Mouse (Mus musculus): ENCODE data around the gene Wdr93. TPM values are rescaled to one million over a fixed set of nuclear protein-coding genes. Genes with fewer than 3 reads are reported as not detected.

The Wdr93 gene
- polyA plus RNA-seq, 2 experiments = 0.04 to 0.08 TPM

- H3K4me1 ChIP-seq (replicated peaks; ENCODE audit: control insufficient read depth in 2 of 2, insufficient read depth in 2 of 2, low read length in 1 of 2) = no peaks in the 10 kb centered on the region
- no peak overlapping the region for H3K9ac ChIP-seq (replicated peaks)
- no peak overlapping the region for H3K4me3 ChIP-seq (ENCODE audit: insufficient read depth in 1 of 2, low read depth in 2 of 2, low read length in 2 of 2)
- no peaks in the 10 kb centered on the region for H3K27me3 ChIP-seq (ENCODE audit: control insufficient read depth, insufficient read depth, low read length)
- DNase-seq (ENCODE audit: low read depth in 3 of 3, low spot score in 3 of 3) (no peak), ATAC-seq (ENCODE audit: insufficient read depth) (no peak)
- no peak overlapping the region for H3K4me2 ChIP-seq (ENCODE audit: low read depth)
- no peaks in the 10 kb centered on the region for H3K36me3 ChIP-seq (replicated peaks; ENCODE audit: control insufficient read depth, insufficient read depth, low read depth)
- no peak overlapping the region for H3K27ac ChIP-seq
- TF ChIP-seq EP300 (IDR thresholded peaks at IDR 0.05; ENCODE audit: low read depth) (no peak), CTCF (IDR thresholded peaks at IDR 0.05; ENCODE audit: low read depth) (no peak)
- H3K9me3 ChIP-seq (ENCODE audit: control insufficient read depth, low read length) = no peaks in the 10 kb centered on the region
- WGBS (ENCODE audit: insufficient replicate concordance) = 69% methylated on average over 6 of the region's 6 CpGs
These were observed 88.6 kb downstream of the Wdr93 start for GRCm38 (mm10) chr7:79831585-79831984.

- H3K4me3 ChIP-seq (ENCODE audit: insufficient read depth in 1 of 2, low read depth in 2 of 2, low read length in 2 of 2) = no peak overlapping the region
- no peaks in the 10 kb centered on the region for H3K4me1 ChIP-seq (replicated peaks; ENCODE audit: control insufficient read depth in 2 of 2, insufficient read depth in 2 of 2, low read length in 1 of 2)
- H3K9me3 ChIP-seq (ENCODE audit: control insufficient read depth, low read length) = no peaks in the 10 kb centered on the region
- H3K9ac ChIP-seq (replicated peaks) = no peak overlapping the region
- H3K36me3 ChIP-seq (replicated peaks; ENCODE audit: control insufficient read depth, insufficient read depth, low read depth) = no peaks in the 10 kb centered on the region
- TF ChIP-seq CTCF (IDR thresholded peaks at IDR 0.05; ENCODE audit: low read depth) = no peak
- TF ChIP-seq EP300 (IDR thresholded peaks at IDR 0.05; ENCODE audit: low read depth) = no peak
- no peak overlapping the region for H3K27ac ChIP-seq
- DNase-seq (ENCODE audit: low read depth in 3 of 3, low spot score in 3 of 3) (no peak), ATAC-seq (ENCODE audit: insufficient read depth) (no peak)
- H3K27me3 ChIP-seq (ENCODE audit: control insufficient read depth, insufficient read depth, low read length) = no peaks in the 10 kb centered on the region
- H3K4me2 ChIP-seq (ENCODE audit: low read depth) = no peak overlapping the region
These were observed 90.0 kb downstream of the Wdr93 start for GRCm38 (mm10) chr7:79832980-79833379.

- H3K4me3 ChIP-seq (ENCODE audit: insufficient read depth in 1 of 2, low read depth in 2 of 2, low read length in 2 of 2) = no peak overlapping the region
- H3K9me3 ChIP-seq (ENCODE audit: control insufficient read depth, low read length) = no peaks in the 10 kb centered on the region
- TF ChIP-seq CTCF (IDR thresholded peaks at IDR 0.05; ENCODE audit: low read depth) (no peak), EP300 (IDR thresholded peaks at IDR 0.05; ENCODE audit: low read depth) (no peak)
- H3K27ac ChIP-seq = no peak overlapping the region
- H3K27me3 ChIP-seq (ENCODE audit: control insufficient read depth, insufficient read depth, low read length) = no peaks in the 10 kb centered on the region
- 73% methylated on average over 6 of the region's 6 CpGs for WGBS (ENCODE audit: insufficient replicate concordance)
- H3K36me3 ChIP-seq (replicated peaks; ENCODE audit: control insufficient read depth, insufficient read depth, low read depth) = no peaks in the 10 kb centered on the region
- ATAC-seq (ENCODE audit: insufficient read depth) = no peak
- H3K9ac ChIP-seq (replicated peaks) = no peak overlapping the region
- no peak for DNase-seq (ENCODE audit: low read depth in 3 of 3, low spot score in 3 of 3)
- no peaks in the 10 kb centered on the region for H3K4me1 ChIP-seq (replicated peaks; ENCODE audit: control insufficient read depth in 2 of 2, insufficient read depth in 2 of 2, low read length in 1 of 2)
- no peak overlapping the region for H3K4me2 ChIP-seq (ENCODE audit: low read depth)
These were observed 92.2 kb downstream of the Wdr93 start for GRCm38 (mm10) chr7:79835196-79835595.

Other genes starting within 250 kb of the Wdr93 start
- 0.03 TPM in 2 replicates for gene Rhcg, start 125.5 kb upstream of the Wdr93 start, polyA plus RNA-seq (2012; rRNA removed)
- not detected in 2 replicates for gene Rhcg, start 125.5 kb upstream of the Wdr93 start, polyA plus RNA-seq (2014; fragmentation: Nextera tagmentation; extraction: Ambion mirVana)
- 3.4 and 3.6 TPM in 2 replicates for gene Ticrr, start 83.0 kb upstream of the Wdr93 start, polyA plus RNA-seq (2012; rRNA removed)
- 6.0 and 6.9 TPM in 2 replicates for gene Ticrr, start 83.0 kb upstream of the Wdr93 start, polyA plus RNA-seq (2014; fragmentation: Nextera tagmentation; extraction: Ambion mirVana)
- 0.23 and 0.56 TPM in 2 replicates for gene Kif7, start 27.4 kb upstream of the Wdr93 start, polyA plus RNA-seq (2012; rRNA removed)
- 0.14 and 0.15 TPM in 2 replicates for gene Kif7, start 27.4 kb upstream of the Wdr93 start, polyA plus RNA-seq (2014; fragmentation: Nextera tagmentation; extraction: Ambion mirVana)
- gene Plin1, start 10.3 kb upstream of the Wdr93 start, polyA plus RNA-seq (2012; rRNA removed) = not detected in 2 replicates
- gene Plin1, start 10.3 kb upstream of the Wdr93 start, polyA plus RNA-seq (2014; fragmentation: Nextera tagmentation; extraction: Ambion mirVana) = not detected in 2 replicates
- gene Pex11a, start within 50 bp of the Wdr93 start, polyA plus RNA-seq (2012; rRNA removed) = 0.81 and 1.1 TPM in 2 replicates
- gene Pex11a, start within 50 bp of the Wdr93 start, polyA plus RNA-seq (2014; fragmentation: Nextera tagmentation; extraction: Ambion mirVana) = 1.5 and 2.3 TPM in 2 replicates
- 0.02 TPM in 1 of 2 replicates, not detected in the other for gene Mesp1, start 50.6 kb downstream of the Wdr93 start, polyA plus RNA-seq (2012; rRNA removed)
- gene Mesp1, start 50.6 kb downstream of the Wdr93 start, polyA plus RNA-seq (2014; fragmentation: Nextera tagmentation; extraction: Ambion mirVana) = not detected in 2 replicates
- 0.04 TPM in 1 of 2 replicates, not detected in the other for gene Mesp2, start 67.6 kb downstream of the Wdr93 start, polyA plus RNA-seq (2012; rRNA removed)
- gene Mesp2, start 67.6 kb downstream of the Wdr93 start, polyA plus RNA-seq (2014; fragmentation: Nextera tagmentation; extraction: Ambion mirVana) = 0.06 TPM in 1 of 2 replicates, not detected in the other
- 16.1 and 16.9 TPM in 2 replicates for gene Anpep, start 117.9 kb downstream of the Wdr93 start, polyA plus RNA-seq (2012; rRNA removed)
- 14.9 and 18.1 TPM in 2 replicates for gene Anpep, start 117.9 kb downstream of the Wdr93 start, polyA plus RNA-seq (2014; fragmentation: Nextera tagmentation; extraction: Ambion mirVana)
- gene Ap3s2, start 177.5 kb downstream of the Wdr93 start, polyA plus RNA-seq (2012; rRNA removed) = 4.9 and 5.6 TPM in 2 replicates
- 10.5 and 12.2 TPM in 2 replicates for gene Ap3s2, start 177.5 kb downstream of the Wdr93 start, polyA plus RNA-seq (2014; fragmentation: Nextera tagmentation; extraction: Ambion mirVana)
- 1.9 TPM in 2 replicates for gene Arpin, start 192.2 kb downstream of the Wdr93 start, polyA plus RNA-seq (2012; rRNA removed)
- 3.1 and 4.1 TPM in 2 replicates for gene Arpin, start 192.2 kb downstream of the Wdr93 start, polyA plus RNA-seq (2014; fragmentation: Nextera tagmentation; extraction: Ambion mirVana)